Mouse (Mus musculus) forebrain, embryonic 11.5 days (tissue): ENCODE measurements around the gene Xrra1. TPM values are rescaled to one million over a fixed set of nuclear protein-coding genes. Genes with fewer than 3 reads are reported as not detected.
A peak's percentile ranks its signal among the peaks of the same experiment; 100 is the strongest.

ENCODE experiments used
- ATAC-seq: fragments of 200-750 bp; cut with Nextera tagmentation; replicated peaks from 2 replicates; pipeline ENCODE4 v1.8.0; 2017; ENCODE audit warnings: moderate TSS enrichment; ENCODE audit not compliant: low FRiP score
- DNase-seq: peaks from one replicate; pipeline ENCODE4 v3.0.0-alpha.2; 2017; ENCODE audit warnings: low spot score
- H3K27ac ChIP-seq: fragments of 300-500 bp; sonication (generic); 2 replicates; pipeline ENCODE4 v1.5.1; 2014; ENCODE audit warnings: low read depth, low read length
- H3K27me3 ChIP-seq: fragments of 300-500 bp; sonication (generic); 2 replicates; pipeline ENCODE4 v1.6.1; 2014; ENCODE audit warnings: mild to moderate bottlenecking, low read length, mixed read lengths; ENCODE audit not compliant: control insufficient read depth, insufficient read depth
- H3K36me3 ChIP-seq: fragments of 300-500 bp; sonication (generic); 2 replicates; pipeline ENCODE4 v1.6.1; 2014; ENCODE audit warnings: mild to moderate bottlenecking, low read length, moderate library complexity, mixed read lengths; ENCODE audit not compliant: control insufficient read depth, insufficient read depth
- H3K4me1 ChIP-seq: fragments of 300-500 bp; sonication (generic); replicated peaks from 2 replicates; pipeline ENCODE4 v1.6.1; 2014; ENCODE audit warnings: low read length, mixed read lengths; ENCODE audit not compliant: control insufficient read depth, insufficient read depth
- H3K4me2 ChIP-seq: fragments of 300-500 bp; sonication (generic); 2 replicates; pipeline ENCODE4 v1.6.1; 2014; ENCODE audit warnings: low read depth, mild to moderate bottlenecking, low read length, moderate library complexity, mixed read lengths; ENCODE audit not compliant: severe bottlenecking
- H3K4me3 ChIP-seq: fragments of 300-500 bp; sonication (generic); 2 replicates; pipeline ENCODE4 v1.5.1; 2014; ENCODE audit warnings: low read depth, low read length
- H3K9ac ChIP-seq: fragments of 300-500 bp; sonication (generic); 2 replicates; pipeline ENCODE4 v1.6.1; 2014; ENCODE audit warnings: low read length
- H3K9me3 ChIP-seq: fragments of 300-500 bp; sonication (generic); 2 replicates; pipeline ENCODE4 v1.6.1; 2016; ENCODE audit warnings: low read length, mixed read lengths; ENCODE audit not compliant: control insufficient read depth
- WGBS: fragments of 180-500 bp; shearing (Covaris S2); extraction: QIAGEN DNeasy Blood & Tissue Kit; methylation state at CpG from one replicate; pipeline ENCODE4 v1.1.7; 2014; 5-methylcytosine and 5-hydroxymethylcytosine counted together
- polyA plus RNA-seq: library from polyadenylated mRNA; unstranded; fragments of >200 nt; fragmentation: Nextera tagmentation; extraction: Ambion mirVana; gene quantifications from 2 replicates; pipeline ENCODE4 v1.2.1, GENCODE M21; 2014

The Xrra1 gene
- polyA plus RNA-seq, 1 experiment from 2014 or later: 0.56 TPM

DNA sequence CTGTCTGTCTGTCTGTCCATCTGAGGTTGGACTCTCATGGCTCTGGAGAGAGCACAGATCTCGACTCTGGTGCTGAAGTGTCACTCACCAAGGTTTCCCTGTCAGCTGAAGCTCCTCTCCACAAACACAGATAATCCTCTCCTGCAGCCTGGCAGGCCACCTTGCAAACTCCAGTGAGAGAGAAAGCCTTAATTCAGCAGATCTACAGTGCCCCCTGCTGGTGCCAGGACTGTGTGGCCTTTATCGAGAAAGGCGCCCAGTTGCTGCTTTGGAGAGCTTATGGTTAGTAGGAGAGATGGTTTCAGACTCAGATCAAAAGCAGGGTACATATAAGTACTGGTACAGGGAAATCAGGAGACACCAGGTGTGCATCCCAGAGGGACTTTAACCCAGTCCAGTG, 17.4 kb downstream of the Xrra1 start:
- DNase-seq (peak; percentile 90), ATAC-seq (no peak)
- no peaks in the 10 kb centered on the region for H3K4me1 ChIP-seq

DNA sequence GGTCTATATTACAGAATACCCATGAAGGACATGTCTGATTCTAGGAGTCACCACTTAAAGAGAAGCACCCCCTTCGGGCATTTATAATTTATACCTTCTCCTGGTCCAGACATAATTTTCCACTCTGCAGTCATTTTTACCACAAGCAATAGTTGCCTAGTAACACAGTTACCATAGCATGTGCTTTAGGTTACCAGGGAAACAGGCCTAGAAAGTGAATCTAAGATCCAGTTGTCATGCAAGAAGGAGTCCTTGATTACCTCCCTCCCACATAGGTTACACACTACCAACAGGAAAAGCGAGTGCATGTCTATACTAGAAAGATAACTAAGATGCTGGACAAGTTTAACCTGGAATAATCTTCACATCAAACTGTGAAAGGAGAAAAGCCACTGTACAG, 19.3 kb downstream of the Xrra1 start:
- no peak for ATAC-seq
- no peak for DNase-seq

More for the DNA sequence above, 17.4 kb downstream of the Xrra1 start:
- Histone ChIP-seq H3K9ac (no peak overlapping the region), H3K9me3 (no peaks in the 10 kb centered on the region), H3K27ac (no peak overlapping the region), H3K36me3 (no peaks in the 10 kb centered on the region), H3K4me3 (no peak overlapping the region), H3K27me3 (no peaks in the 10 kb centered on the region), H3K4me2 (no peak overlapping the region)
- WGBS: under 1% methylated on average over 3 of the region's 3 CpGs

DNA sequence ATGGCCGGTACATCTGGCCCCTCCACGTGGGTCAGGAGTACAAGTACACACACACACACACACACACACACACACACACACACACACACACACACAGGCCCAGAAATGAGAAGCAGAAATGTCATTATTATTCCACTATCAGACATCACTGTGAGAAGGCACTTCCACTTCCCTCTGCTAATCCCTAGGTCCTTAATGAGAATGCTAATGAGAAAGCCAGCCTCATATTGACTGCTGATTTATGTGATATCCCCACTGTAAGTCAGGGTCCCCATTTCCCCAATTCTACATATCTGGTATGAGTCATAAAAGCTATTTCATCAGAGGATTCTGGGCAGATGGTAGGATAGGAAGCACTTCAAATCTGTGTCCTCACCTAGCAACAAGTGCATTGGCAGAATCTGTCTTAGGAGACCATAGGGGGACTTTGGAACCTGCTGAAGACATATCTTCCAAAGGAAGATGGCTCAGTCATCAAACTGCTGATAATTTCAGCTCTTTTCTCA, 28.4 kb downstream of the Xrra1 start:
- H3K4me2 ChIP-seq: no peak overlapping the region
- 89% methylated on average over 2 of the region's 2 CpGs for WGBS

More for the DNA sequence above, 19.3 kb downstream of the Xrra1 start:
- Histone ChIP-seq H3K4me1 (no peaks in the 10 kb centered on the region), H3K4me3 (no peak overlapping the region), H3K36me3 (no peaks in the 10 kb centered on the region), H3K9me3 (no peaks in the 10 kb centered on the region), H3K27me3 (no peaks in the 10 kb centered on the region), H3K9ac (no peak overlapping the region), H3K27ac (no peak overlapping the region), H3K4me2 (no peak overlapping the region)
- 78% methylated on average over 2 of the region's 2 CpGs for WGBS

DNA sequence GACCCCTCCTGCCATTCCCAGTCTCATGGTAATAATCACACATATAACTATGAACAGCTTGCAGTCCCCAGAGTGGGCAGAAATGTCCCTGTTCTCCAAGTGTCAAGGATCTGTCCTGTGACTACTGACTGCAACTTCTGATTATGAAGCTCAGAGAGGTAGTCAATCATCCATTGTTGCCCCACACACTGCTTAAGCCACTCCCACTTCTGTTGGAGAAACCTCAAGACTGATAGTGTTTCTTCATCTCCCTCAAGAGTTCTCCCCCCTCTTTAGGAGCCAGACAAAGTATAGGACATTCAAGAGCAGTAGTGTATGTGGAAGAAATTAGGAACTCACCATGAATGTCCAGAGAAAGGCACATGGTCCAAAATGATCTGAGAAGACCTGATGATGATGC, 28.8 kb downstream of the Xrra1 start:
- H3K27ac ChIP-seq: no peak overlapping the region
- no peaks in the 10 kb centered on the region for H3K27me3 ChIP-seq
- H3K9ac ChIP-seq: no peak overlapping the region
- ATAC-seq: no peak
- no peak overlapping the region for H3K4me3 ChIP-seq
- no peaks in the 10 kb centered on the region for H3K9me3 ChIP-seq
- peaks cover 3% of the 10 kb centered on the region; the same call in 1 of the 2 replicates for H3K4me1 ChIP-seq
- no peaks in the 10 kb centered on the region for H3K36me3 ChIP-seq
- H3K4me2 ChIP-seq: no peak overlapping the region
- DNase-seq: no peak

More for the DNA sequence above, 28.4 kb downstream of the Xrra1 start:
- Histone ChIP-seq H3K9ac (no peak overlapping the region), H3K27ac (no peak overlapping the region), H3K4me1 (peaks cover 3% of the 10 kb centered on the region; the same call in 1 of the 2 replicates), H3K27me3 (no peaks in the 10 kb centered on the region), H3K36me3 (no peaks in the 10 kb centered on the region), H3K4me3 (no peak overlapping the region), H3K9me3 (no peaks in the 10 kb centered on the region)
- DNase-seq (no peak), ATAC-seq (no peak)

DNA sequence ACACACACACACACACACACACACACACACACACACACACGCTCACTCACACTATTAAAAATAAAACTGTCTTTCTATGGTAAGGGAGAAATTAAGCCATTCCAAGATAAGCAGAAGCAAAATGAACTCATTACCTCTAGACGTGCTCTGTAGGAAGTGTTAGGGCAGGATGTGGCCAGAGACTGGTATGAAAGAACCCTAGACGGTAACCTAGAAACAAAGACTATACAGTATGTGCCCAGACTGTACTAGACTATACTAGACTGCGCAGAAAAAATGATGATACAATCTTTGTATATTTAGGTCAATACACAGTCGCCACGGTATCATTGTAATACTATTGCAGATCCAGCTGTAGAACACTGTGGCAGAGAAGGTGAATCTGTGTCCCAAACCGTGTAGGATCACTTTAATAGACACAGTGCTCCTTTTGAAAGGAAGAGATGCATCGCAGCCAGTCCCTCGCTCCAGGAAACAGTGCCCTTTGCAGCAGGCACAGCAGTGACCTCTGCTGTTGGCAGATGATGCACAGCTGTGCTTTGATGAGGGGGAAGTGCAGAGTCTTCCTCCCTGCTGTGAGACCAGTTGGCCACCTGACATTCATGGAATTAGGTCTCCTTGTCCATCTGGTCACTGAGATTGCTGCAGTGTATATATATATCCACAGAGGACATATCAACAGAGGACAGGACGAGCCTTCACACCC, 30.4 kb downstream of the Xrra1 start:
- no peak for DNase-seq
- Histone ChIP-seq H3K4me1 (peaks cover 3% of the 10 kb centered on the region; the same call in 1 of the 2 replicates), H3K9me3 (no peaks in the 10 kb centered on the region), H3K27ac (no peak overlapping the region), H3K36me3 (no peaks in the 10 kb centered on the region), H3K4me3 (no peak overlapping the region), H3K4me2 (no peak overlapping the region), H3K27me3 (no peaks in the 10 kb centered on the region), H3K9ac (no peak overlapping the region)
- no peak for ATAC-seq
- 49% methylated on average over 10 of the region's 10 CpGs for WGBS

DNA sequence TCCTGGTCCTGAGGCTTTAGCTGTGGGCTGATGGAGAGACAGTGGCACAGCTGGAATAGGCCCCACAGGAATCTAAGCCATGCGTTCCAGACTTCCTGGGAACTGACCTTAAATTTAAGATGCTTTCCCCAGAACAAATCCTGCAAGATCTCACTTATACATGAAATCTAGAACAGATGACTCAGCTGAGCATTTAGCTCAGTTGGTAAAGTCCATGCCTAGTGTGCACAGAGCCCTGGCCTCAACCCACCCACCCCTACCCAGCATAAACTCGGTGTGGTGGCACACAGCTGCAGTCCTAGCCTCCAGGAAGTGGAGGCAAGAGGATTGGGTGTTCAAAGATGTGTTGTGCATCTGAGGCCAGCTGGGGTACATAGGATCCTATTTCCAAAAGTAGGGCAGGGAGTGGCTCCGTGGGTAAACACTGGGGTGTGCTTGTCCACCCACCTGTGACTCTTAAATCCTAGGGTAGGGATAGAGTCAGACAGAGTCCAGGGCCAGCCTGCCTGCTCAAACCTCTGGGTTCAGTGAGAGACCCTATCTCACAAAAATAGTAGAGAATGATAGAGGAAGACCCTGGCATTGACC, 31.3 kb downstream of the Xrra1 start:
- H3K27me3 ChIP-seq: no peaks in the 10 kb centered on the region
- DNase-seq (no peak), ATAC-seq (no peak)
- no peak overlapping the region for H3K27ac ChIP-seq
- H3K36me3 ChIP-seq: no peaks in the 10 kb centered on the region
- WGBS: 73% methylated on average over 3 of the region's 3 CpGs
- no peak overlapping the region for H3K4me3 ChIP-seq
- peaks cover 3% of the 10 kb centered on the region; the same call in 1 of the 2 replicates for H3K4me1 ChIP-seq
- no peak overlapping the region for H3K9ac ChIP-seq
- no peak overlapping the region for H3K4me2 ChIP-seq
- H3K9me3 ChIP-seq: no peaks in the 10 kb centered on the region

DNA sequence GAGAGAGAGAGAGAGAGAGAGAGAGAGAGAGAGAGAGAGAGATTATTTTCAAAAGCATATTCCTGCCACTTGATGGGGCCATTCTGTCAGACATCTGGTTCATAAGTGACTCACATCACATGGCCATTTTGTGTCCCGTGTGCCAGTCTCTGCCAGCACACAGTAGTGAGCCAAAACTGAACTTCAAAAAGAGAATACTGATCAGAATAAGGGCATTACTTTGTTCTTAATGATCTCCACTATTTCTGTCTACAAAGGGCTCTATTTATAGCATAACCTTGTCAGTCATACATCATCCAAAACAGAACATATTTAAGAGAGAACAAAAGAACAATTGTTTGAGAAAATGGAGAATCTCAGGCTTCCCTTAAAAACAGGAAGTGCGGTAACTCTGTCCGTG, 32.6 kb downstream of the Xrra1 start:
- ATAC-seq: no peak
- Histone ChIP-seq H3K9ac (no peak overlapping the region), H3K4me1 (no peaks in the 10 kb centered on the region), H3K36me3 (no peaks in the 10 kb centered on the region), H3K4me2 (no peak overlapping the region), H3K4me3 (no peak overlapping the region), H3K27ac (no peak overlapping the region), H3K27me3 (no peaks in the 10 kb centered on the region), H3K9me3 (no peaks in the 10 kb centered on the region)
- WGBS: 71% methylated on average over 3 of the region's 3 CpGs
- no peak for DNase-seq

DNA sequence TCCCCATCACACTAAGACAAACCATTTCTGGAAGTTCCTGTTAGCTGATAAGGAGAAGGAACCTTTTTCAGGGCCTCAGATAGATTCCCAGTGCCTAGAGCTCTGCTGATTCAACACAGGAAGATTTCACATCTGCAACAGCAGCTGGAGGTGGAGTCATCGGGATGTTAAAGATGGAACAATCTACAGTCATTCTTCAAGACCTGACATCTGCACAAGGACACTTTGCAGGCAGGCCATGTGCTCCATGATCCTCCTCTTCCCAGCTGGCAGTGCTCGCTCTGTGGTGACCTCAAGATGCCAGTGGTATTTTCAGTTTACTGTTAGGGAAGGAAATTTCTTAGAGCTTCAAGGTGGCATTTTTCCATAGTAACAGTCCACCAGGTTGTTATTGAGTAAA, 33.4 kb downstream of the Xrra1 start:
- no peak for DNase-seq
- Histone ChIP-seq H3K9me3 (no peaks in the 10 kb centered on the region), H3K27me3 (no peaks in the 10 kb centered on the region), H3K9ac (no peak overlapping the region), H3K4me3 (no peak overlapping the region), H3K4me1 (no peaks in the 10 kb centered on the region), H3K4me2 (no peak overlapping the region), H3K36me3 (no peaks in the 10 kb centered on the region), H3K27ac (no peak overlapping the region)
- 86% methylated on average over 2 of the region's 2 CpGs for WGBS
- no peak for ATAC-seq

DNA sequence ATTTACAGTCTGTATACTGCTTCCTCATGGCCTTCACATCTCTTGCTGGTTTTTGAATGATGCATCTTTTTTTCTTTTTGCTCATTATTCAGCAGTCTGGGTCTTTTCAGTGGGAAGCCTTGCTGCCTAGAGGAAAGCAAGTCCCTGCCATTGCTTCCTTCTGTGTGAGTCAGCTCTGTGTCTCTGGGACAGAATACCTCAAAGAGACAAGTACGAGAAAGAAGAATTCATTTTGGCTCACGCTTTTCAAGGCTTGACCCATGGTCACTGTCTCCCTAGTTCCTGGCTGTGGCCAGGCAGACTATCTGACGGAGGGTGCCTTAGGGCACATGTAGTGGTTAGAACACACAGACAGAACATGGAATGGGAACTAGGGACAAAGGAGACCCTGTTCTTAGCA, 35.1 kb downstream of the Xrra1 start:
- Histone ChIP-seq H3K4me1 (no peaks in the 10 kb centered on the region), H3K27me3 (no peaks in the 10 kb centered on the region), H3K36me3 (no peaks in the 10 kb centered on the region), H3K4me3 (no peak overlapping the region), H3K27ac (no peak overlapping the region), H3K4me2 (no peak overlapping the region), H3K9me3 (no peaks in the 10 kb centered on the region), H3K9ac (no peak overlapping the region)
- DNase-seq: no peak
- WGBS: 82% methylated on average over 3 of the region's 3 CpGs
- ATAC-seq: no peak
